Mouse (Mus musculus) heart, adult 18-20 months (tissue): ENCODE measurements around the gene Cmtm2a. TPM values are rescaled to one million over a fixed set of nuclear protein-coding genes. Genes with fewer than 3 reads are reported as not detected.
"Not testable (repeated sequence)": the region's sequence is repeated elsewhere in the genome, so short reads cannot be mapped to it uniquely, and the experiment has no call there.

Source experiments
- DNase-seq, 2 experiments: peaks; one replicate each; pipeline ENCODE4 v3.0.0; 2021 to 2022; ENCODE audit warnings: mixed read lengths in 1 of 2
- long read RNA-seq, 2 experiments: library from polyadenylated mRNA; stranded (forward); transcript quantifications; one replicate each; pipeline ENCODE4 v2.0.0; 2021
- total RNA-seq, 2 experiments: library from RNA; stranded (reverse); gene quantifications; 2 replicates each; pipeline ENCODE4 v1.2.3; 2021

Gene Cmtm2a
- total RNA-seq: not detected
- long read RNA-seq, experiment 1: 0 reads
- long read RNA-seq, experiment 2: 0 reads

GRCm38 (mm10) chr8:104293081-104293480, at the start of gene Cmtm2a:
TSS of gene Cmtm2a (minus strand) at chr8:104293181.
- not testable (repeated sequence) for DNase-seq

DNA sequence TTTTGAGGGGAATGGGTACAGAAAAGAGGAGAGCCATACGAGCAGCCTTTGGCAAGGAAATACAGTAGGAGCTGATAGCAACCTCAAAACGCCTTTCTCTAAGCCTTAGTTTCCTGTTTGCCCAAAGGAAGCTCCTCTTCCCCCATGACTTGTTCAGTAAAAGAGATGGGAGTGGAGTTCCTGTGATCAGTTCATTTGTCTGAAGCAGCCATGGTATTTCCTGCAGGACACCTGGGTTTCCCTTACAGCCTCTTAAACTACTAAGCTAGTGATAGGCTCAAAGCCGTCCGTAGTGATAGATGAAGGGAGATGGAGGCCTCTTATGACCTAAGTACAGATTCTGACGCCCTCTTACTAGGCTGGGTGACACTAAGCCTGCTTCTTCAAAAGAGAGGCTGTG, 49.4 kb upstream of the Cmtm2a start:
- DNase-seq: no peak

DNA sequence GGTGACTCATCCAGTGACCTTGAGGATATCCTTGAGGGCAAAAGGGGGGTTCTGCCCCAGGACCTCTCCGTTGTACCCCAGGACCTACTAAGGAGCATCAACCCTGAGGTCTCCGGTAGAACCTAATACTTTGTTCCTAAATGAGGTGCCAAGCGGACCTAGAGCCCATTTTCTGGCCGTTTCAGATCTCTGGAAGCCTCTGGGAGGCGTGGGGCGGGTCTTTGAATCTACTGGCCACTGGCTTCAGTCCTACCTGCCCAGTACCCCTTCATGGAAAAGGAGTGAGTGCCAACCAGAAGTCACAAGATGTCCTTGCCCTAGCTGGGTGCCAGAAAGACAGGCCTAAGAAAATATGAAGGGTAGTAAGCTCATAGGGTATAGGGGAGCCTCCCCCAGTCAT, 48.7 kb upstream of the Cmtm2a start:
- no peak for DNase-seq

DNA sequence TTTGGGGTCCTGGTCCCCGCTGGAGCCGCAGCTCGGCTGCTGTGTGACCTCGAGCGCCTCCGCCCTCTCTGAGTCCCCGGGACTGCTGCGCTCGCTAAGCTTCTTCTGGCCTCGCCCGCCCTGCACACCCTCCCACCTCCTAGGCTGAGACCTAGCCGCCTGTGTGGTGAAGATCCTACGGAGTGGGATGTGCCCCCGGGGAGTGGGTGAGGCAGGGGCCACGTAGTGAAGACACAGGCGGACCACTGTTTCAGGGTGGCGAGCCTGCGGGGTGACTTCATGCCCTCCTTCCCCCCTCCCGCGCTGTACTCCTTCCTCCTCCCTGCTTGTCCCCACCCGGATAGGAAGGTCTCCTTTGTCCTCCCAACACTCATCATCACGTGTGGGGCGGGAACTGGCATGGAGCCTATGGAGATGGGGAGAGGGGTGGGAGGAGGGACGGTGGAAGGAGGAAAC, 48.2 kb upstream of the Cmtm2a start:
- DNase-seq: peak in 1 of 2 experiments; percentile 88

DNA sequence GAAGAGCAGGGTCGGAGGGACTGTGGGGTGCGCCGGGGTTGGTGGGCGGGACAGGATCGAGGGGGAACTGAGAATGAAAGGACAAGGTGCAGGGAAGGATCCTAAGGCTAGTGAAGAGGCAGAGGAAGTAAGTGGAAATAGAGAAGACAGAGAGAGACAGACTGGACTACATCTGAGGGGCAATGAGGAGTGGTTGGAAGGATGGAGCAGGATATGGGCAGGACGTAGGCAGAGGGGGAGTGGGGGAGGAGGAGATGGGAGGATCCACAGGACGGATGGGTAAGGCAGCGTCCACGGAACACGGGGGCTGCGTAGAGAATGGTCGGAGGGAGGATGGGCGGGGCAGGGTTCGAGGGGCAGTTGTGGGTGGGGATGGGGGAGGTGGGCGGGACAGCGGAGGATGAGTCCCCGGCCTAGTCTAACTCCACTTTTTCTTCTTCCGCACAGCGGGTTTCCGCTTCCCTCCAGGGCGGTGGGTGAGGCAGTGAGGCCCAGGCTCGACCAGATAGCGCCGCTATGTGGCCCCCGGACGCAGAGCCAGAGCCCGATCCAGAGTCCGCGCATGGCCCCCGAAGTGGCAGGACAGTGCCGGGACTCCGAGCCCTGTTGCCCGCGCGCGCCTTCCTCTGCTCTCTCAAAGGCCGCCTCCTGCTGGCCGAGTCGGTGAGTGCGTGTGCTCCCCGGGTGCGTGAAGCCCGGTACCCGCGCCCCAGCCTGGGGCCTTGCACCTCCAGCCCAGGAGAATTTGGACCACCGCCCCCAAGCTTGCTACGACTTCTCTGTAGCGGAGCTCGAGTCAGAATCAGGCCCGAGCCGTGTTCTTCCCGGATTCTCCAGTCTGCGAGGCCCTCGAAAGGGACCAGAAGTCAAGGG, 47.5 kb upstream of the Cmtm2a start:
- peak; percentile 84 to 89 for DNase-seq

GRCm38 (mm10) chr8:104339983-104340232, 46.9 kb upstream of the Cmtm2a start:
- no peak for DNase-seq

- DNase-seq: peak; percentile 64 to 69
These were observed 46.4 kb upstream of the Cmtm2a start, which contains the start of gene Cmtm3 for GRCm38 (mm10) chr8:104339229-104339982. TSS of gene Cmtm3 (plus strand) at chr8:104339410.

DNA sequence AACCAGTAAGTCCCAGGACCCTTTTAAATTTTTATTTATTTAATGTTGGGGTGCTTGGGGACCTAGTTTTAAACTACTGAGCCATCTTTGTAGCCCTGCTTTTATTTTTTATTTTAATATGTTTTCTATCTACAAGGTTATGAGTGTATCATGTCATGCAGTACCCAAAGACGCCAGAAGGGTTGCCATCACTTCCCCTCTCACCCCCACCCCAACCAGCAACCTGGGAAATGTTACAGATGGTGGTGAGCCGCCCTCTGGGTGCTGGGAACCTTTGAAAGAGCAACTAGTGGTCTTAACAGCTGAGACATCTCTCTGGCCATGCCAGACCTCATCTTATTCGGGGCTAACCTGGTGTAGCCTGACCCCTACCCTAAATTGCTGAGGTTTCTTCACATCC, 44.9 kb upstream of the Cmtm2a start:
- DNase-seq: no peak

GRCm38 (mm10) chr8:104336806-104337205, 43.8 kb upstream of the Cmtm2a start:
- no peak for DNase-seq

- DNase-seq: peak in 1 of 2 experiments; percentile 35
These were observed 41.2 kb upstream of the Cmtm2a start for GRCm38 (mm10) chr8:104334196-104334595.

DNA sequence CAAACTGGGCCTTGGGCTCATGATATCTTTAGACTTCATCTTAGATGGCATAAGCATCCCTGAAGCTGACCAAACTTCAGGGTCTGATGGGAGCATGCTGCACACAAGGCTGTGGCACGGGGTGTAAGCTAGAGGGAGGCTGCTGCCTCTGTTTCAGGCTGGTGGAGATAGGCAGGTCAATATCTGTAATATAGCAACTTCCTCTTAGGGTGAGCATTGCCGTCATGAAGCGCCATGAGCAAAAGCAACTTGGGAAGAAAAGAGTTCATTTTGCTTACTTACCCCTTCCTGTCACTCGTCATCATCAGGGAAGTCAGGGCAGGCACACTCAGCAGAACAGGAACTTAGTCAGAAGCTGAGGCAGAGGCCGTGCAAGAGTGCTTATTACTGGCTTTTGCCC, 40.8 kb upstream of the Cmtm2a start:
- peak in 1 of 2 experiments; percentile 37 for DNase-seq

- no peak for DNase-seq
These were observed 40.0 kb upstream of the Cmtm2a start for GRCm38 (mm10) chr8:104332665-104333631.

GRCm38 (mm10) chr8:104321930-104322329, 28.9 kb upstream of the Cmtm2a start, which contains the start of gene Cmtm2b:
TSS of gene Cmtm2b (plus strand) at chr8:104322230.
- not testable (repeated sequence) for DNase-seq

DNA sequence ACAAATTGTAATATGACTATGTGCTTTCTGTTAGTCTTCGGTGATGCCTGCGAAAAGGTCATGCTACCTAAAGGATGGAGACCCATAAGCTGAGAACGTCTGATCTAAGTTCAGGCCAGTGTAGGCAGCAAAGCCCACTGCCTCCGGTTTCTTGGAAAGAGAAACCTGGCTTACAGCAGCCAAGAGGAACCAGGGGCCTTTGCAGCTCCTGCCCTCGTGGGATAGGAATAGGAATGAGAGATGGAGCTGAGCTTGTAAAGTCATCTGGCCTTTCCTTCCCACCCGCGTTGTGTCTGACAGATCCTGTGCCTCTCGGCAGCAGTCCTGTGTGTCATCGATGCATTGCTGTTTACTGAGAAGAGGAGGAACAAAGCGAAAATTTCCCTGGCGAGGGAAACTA, 28.3 kb upstream of the Cmtm2a start, which contains the start of gene Gm11020:
Gene Gm11020 (plus strand): TSS at position 301 of the 400 bp plus-strand sequence.
- not testable (repeated sequence) for DNase-seq

- DNase-seq: peak; percentile 42 to 45
These were observed 20.3 kb upstream of the Cmtm2a start for GRCm38 (mm10) chr8:104313311-104313710.

DNA sequence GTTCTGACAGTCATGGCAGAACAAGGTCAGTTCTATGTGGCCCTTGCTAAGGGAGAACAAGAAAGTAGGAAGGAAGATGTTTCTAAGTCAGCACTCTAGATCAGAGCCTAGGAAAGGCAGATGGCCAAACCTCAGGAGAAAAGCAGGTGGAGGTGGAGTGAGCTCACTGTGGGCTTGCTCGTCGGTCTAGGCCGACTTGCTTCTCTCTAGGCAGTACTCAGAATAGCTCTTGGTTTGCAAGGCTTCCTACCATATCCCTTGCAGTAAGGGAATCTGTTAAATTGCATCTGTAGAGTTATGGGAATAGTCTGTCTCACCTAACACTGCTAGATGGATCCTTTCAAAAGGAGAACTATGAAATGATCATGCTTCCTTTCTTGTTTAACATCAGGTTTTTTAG, 19.0 kb upstream of the Cmtm2a start:
- DNase-seq: not testable (repeated sequence)

DNA sequence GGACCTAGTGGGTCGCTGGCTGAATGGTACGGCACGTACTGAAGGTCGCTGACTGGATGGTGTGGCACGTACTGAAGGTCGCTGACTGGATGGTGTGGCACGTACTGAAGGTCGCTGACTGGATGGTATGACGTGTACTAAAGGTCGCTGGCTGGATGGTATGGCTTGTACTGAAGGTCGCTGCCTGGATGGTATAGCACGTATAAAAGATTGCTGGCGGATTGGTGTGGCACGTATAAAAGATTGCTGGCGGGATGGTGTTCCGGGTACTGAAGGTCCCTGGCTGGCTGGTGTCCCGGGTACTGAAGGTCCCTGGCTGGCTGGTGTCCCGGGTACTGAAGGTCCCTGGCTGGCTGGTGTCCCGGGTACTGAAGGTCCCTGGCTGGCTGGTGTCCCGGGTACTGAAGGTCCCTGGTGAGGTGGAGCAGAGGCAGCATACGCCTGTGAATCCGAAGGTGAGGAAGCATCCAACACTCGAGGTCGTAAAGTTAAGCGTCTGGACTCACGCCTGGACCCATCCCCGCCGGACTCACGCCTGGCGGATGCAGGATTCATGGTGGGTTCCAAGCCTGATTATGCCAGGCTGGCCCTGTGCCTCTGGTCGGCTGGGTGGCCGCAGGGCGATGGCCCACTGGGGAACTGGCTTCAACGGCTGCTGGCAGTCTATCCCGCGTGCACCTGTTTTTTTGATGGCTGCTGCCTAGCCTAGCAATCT, 16.6 kb upstream of the Cmtm2a start, which contains the start of the genes Gm45711 and Cmtm1:
Gene Gm45711 (minus strand): TSS at position 641 of the 715 bp plus-strand sequence.
Gene Cmtm1 (minus strand): TSS at position 705 of the 715 bp plus-strand sequence.
- DNase-seq: peak; percentile 50 to 63

- DNase-seq: not testable (repeated sequence)
These were observed 15.4 kb upstream of the Cmtm2a start for GRCm38 (mm10) chr8:104308341-104308740.

DNA sequence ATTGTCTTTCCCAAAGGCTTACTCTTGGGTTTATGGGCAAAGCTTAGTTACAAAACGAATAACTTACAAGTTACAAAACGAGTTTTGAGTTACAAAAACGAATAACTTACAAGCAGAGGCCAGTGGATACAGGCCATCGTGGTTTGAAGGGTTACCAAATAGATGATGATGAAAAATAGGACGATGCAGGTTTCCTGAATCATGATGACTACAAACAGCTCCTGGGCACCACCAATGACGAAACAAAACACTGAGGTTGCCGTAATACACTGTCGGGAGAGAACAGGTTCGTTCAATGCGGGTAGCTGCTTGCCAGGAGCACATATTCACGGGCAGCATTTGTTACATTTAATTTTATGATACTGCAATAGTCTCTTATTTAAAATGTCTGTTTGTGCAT, 12.0 kb upstream of the Cmtm2a start:
- DNase-seq: no peak

DNA sequence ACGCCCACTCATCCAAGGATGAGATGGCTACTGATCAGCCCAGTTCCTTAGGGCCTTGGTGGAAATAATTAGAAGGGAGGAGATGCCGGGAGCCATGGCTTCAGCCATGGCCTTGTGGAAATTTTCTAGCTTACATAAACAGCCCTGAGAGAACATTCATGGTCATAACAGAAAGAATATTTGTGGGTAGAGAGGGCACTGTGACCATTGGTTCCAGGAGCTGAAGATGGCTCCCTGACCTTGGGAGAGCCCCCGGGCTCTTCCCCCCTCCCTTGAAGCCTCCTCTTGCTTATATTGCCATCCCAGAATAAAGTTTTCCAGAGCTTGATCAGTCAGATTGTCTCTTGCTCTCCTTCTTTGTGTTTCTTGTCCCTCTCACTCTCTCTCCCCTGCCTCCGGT, 9.6 kb upstream of the Cmtm2a start:
- DNase-seq: not testable (repeated sequence)

GRCm38 (mm10) chr8:104301577-104301976, 8.6 kb upstream of the Cmtm2a start:
- DNase-seq: peak; percentile 4 to 10
